Mouse (Mus musculus) kidney, postnatal 25 days (tissue): ENCODE measurements around the gene Faah.
A peak's percentile ranks its signal among the peaks of the same experiment; 100 is the strongest.

Experiments
- DNase-seq, 2 experiments: peaks; one replicate each; pipeline ENCODE4 v3.0.0; 2021; ENCODE audit warnings: mixed read lengths in 2 of 2

The Faah gene

DNA sequence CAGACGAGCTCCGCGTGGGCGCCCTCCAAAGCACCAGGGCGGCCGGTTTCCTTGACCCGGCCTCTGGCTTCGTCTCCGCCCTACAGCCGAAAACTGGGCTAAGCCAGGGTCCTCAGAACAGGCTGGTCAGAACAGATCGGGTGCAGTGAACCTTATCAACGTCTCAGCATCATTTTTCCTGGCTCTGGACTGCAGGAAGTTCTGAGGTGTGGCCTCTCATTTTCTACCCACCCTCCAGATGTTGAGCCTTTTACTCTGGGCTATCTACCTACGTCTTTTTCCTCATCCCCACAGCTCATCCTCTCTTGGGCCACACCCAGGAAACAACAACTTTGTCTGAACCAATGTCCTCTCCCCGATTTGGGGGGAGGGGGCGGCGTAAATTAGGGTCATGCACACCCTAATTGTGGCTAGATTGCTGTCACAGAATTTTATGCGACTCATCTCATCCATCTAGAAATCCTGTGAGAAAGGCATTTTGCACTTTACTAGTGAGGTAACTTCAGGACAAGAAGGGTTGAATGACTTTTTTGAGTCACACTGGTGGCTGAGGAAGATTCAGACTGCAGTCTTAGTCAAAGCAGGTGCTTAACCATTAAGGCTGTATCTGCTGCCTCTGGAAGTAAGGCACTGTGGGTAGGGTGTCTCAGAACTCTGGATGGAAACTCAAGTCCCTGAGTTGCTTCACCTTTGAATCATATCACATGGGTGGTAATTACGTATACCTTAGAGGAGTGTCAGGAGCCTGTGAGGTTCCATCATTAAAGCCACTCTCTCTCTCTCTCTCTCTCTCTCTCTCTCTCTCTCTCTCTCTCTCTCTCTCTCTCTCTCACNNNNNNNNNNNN lies at the start of gene Faah:
Gene Faah, minus strand, starts transcription at position 25 of the 845 bp plus-strand sequence.
- DNase-seq: no peak

DNA sequence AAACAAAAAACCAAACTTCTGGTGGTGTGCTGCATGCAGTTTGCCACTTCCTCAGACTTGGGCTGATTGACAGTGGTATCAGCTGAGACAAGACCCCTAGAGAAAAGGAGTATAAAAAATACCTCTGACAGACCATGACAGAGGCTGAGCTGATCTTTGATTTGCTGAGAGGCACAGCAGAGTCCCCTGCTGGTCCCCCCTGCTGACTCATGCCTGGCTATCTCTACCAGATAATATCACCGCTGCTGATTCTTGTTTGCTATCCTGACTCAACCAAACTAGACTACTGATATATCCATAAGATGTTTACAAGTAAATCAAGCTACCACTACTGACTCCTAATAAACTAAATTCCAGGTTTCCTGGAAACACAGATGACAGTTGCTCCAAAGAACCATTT lies 46.1 kb upstream of the Faah start:
- DNase-seq: no peak

DNA sequence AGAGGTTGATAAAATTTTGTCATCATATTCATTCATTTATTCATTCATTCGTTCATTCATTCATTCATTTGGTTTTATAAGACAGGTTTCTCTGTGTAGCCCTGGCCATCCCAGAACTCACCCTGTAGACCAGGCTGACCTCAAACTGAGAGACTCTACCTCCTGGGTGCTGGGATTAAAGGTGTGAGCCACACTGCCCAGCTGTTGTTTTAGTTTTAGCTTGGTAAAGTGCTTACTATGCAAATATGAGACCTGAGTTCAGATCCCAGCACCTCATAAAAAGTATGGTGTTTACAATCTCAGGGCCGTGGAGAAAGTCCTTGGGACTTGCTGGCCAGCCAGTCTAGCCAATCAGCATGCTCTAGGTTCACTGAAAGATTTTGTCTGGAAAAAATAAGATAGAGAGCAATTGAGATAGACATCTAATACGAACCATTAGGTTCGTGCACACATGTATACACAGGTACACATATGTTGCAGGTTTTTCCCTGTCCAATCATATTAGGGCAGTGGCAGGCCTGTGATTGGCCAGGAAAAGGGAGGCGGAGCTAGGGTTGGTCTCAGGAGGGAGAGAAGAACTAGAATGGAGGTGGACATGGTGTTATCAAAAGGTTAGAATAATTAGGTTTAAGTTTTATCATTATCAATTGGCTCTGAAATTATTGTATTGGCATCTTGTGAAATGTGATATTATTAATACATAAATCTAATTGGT lies 41.4 kb upstream of the Faah start:
- DNase-seq: no peak

DNA sequence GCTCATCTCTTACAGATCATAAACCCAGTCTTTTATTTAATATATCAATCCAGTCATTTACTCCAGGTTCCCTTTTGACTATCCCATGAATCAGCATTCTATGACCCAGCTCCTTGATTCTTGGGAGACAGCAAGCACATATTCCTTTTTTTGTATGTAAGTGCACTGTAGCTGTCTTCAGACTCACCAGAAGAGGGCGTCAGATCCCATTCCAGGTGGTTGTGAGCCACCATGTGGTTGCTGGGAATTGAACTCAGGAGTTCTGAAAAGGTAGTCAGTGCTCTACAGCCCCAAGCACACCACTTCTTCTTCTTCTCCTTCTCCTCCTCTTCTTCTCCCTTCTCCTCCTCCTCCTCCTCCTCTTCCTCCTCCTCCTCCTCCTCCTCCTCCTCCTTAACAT lies 39.8 kb upstream of the Faah start:
- DNase-seq: no peak

DNA sequence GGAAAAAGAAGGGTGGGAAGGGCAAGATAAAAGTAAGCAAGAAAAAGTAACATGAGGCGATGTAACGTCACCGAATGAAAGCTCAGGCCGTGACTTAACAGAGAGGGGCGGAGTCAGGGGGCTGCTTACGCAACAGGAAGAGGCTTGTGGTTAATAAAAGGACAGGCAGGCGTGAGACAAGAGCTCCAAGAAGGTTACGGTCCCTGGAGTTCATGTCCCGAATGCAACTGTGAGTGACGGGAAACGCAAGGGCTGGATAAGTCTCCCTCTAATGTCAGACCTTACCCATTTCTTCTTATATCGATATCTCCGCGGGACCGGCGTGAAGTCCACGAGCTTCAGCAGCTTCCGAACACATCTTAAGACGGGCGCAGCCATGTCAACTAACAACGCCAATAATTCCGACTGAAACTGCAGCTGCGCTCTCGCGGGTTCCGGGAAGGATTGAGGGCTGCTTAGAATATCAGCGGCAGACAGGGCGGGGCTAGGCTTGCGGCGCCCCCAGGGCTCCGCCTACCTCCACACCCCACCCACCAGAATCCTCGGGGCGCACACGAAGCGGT lies 35.8 kb upstream of the Faah start, which contains the start of gene Nsun4:
Gene Nsun4, minus strand, starts transcription at position 478 of the 563 bp plus-strand sequence.
- peak; percentile 93 to 95 for DNase-seq

DNA sequence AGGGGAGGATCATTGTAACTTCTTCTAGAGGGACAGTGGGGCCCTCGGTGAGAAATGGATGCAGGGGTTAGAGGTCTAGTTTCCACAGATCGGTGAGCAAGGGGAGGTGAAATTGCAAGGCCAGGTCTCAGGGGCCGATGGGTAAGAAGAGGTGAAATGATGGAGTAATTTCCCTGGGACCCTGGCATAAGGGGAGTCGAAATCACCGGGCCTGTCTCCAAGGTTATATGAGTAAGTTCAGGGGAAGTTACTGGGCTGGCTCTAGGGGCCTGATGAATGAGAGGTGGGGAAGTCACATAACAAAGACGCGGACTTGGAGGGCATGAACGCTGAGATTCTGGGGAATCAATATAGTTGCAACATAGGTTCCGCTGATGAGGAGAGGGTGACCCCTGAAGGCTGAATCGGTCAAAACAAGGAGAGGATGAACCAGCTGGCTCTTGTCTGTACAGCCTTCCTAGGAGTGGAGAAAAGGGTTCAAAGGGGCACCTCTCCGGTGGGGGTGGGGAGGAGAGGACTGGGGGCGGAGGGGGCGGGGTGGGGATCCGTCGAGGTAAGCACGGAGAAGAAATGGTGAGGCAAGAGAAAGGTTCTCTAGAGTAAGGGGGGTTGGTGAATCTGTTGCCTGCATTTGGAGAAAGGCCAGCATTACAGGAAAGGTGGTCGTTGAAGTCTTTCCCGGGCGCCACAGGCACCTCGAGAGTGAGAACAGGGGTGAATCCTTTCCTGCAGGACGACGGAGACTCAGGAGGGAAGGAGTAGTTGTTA lies 35.0 kb upstream of the Faah start:
- DNase-seq: peak; percentile 67 to 83

DNA sequence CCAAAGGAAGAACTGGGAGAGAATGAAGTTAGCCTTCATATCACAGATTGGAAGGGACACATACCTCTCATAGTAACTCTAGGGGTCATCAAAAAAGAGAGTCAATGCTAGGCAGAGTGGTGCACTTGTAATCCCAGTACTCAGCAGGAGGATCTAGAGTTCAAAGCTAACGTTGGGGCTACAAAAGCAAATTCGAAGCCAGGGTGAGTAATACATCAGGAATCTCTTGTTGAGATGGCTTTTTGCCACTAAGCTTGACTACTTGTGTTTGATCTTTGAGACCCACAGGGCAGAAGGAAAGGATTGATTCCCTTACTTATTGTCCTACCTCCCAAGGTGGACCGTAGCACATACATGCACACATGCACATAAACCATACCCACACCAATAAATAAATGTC lies 31.5 kb upstream of the Faah start:
- DNase-seq: no peak

DNA sequence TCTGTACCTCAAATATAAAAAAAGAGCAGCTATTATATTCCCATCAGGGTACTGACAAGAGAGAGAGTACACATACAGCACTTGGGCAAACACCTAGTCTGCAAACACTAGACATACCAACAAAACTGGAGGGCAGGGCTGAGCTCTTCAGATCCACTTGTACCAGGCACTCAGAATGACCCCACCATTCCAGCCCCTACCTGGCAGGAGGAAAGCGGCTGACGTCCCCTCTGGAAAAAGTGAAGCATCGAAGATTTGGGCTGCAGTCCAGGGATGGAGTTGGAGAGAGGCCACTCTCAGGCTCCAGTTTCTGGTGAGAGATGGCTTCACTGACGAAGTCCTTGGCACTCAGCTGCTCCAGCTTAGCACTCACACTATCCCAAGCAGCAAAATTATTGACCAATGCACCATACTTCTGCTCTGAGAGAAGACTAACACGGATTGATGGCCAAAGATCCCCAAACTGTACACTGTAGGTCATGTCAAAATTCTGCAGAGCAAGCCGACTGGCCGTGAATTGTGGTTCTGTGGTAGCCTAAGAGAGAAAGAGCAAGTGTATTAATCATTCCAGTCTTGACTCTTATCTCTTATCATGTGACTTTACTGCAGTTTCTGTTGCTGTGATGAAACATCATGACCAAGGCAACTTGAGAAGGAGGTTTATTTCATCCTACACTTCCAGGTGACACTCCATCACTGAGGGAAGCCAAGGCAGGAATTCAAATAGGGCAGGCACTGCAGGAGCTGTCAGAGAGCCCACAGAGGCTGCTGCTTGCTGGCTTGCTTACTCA lies 30.6 kb upstream of the Faah start:
- no peak for DNase-seq

DNA sequence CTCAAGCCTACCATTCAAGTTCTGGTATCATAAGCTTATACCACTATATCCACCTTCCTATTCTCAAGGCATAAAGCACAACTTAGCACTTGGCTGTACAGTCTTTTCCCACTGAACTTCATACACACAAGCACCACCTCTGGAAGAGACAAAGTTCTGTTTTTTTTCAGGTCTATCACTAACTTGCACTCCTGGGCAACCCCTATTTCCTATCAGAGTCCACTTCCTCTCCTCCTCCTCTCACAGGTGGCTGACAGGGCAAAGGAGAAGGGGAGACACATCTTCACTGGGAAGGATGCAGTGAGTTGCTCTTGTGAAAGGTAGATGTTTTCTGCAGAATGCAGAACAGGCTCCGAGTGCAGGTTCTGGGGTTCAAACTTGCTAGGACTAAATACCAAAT lies 30.0 kb upstream of the Faah start:
- no peak for DNase-seq

DNA sequence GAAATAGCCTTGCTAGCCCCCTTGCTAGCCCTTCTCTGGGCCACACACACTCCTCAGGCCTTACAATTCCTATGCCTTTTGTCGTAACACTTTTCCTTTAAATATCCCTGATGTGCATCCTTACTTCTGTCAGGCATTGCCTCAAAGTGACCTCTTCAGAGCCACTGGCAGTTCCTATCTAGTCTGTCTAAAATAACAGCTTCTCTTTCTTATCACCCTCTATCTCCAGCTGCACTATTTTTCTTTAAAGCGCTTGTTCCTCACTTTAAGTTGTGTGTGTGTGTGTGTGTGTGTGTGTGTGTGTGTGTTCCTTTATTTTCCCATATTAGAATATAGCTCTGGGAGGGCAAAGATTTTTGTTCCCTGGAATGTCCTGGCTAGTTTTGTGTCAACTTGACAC lies 28.9 kb upstream of the Faah start:
- DNase-seq: no peak

DNA sequence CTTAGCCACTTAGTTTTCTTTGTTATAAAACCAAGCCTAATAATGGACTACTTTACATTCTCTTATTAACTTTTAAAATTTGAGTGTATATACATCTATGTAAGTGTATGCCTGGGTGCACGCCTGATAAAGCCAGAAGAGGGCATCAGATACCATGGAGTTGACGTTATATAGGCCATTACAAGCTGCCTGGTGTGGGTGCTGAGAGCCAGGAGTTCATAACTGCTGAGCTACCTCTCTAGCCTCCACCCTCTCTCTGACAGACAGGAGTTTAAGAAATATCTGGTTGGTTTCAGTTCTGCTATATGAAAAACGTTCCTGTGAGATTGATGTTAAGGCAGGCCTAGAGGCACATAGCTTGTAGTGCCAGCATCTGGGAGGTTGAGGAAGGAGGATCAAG lies 24.5 kb upstream of the Faah start:
- no peak for DNase-seq

DNA sequence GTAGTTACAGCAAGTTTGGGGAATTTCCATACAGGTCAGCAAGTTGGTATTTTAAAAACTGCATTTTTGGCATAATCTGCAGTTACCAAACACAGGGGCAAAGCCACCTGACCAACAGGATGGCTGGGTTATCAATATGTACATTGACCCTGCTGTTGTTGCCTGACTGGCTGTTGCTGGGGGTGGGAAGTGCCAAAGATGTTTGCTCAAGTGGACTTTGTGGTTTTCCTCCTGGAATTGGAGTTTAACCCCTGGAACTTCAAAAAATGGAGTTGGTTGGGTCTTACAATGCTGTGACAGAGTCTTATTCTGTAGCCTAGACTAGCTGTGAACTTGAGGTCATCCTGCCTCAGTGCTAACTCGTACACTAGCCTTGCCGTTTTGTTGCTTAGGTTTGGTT lies 22.7 kb upstream of the Faah start:
- no peak for DNase-seq

DNA sequence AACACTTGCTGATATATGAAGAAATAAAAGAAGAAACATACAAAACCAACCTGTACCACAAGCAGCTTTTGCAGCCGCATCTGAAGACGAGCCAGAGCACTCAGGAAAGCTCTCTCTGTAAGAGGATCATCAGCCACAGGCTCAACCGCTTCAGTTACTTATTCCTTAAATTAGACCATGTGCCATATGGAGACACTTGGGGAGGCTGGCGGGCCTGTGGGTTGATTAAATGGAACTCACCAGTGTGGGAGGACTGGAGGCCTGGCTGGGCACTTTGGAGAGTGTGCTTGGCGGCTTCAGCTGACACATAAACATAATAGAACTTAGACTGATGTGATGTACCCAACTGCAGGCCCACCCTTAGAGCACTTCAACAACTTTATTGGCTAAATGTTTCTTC lies 15.6 kb upstream of the Faah start:
- no peak for DNase-seq

DNA sequence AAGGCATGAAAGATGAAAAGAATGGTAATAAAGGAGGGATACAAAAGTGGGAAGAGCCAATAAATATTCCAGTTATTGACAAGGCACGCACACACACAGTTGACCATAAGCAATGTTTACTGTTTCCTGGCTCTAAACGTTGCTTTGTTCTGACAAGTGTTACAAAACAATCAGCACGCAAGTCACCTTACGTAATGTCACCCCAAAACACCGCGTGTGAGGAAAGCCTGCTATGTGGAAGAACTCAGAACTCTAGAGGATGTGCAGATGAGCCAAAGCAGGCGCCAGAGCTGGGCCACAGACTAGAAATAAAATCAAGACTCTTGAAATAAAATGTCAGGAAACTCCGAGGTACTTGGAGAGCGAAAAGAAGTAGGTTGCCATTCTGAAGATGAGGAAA lies 15.2 kb upstream of the Faah start:
- DNase-seq: no peak

DNA sequence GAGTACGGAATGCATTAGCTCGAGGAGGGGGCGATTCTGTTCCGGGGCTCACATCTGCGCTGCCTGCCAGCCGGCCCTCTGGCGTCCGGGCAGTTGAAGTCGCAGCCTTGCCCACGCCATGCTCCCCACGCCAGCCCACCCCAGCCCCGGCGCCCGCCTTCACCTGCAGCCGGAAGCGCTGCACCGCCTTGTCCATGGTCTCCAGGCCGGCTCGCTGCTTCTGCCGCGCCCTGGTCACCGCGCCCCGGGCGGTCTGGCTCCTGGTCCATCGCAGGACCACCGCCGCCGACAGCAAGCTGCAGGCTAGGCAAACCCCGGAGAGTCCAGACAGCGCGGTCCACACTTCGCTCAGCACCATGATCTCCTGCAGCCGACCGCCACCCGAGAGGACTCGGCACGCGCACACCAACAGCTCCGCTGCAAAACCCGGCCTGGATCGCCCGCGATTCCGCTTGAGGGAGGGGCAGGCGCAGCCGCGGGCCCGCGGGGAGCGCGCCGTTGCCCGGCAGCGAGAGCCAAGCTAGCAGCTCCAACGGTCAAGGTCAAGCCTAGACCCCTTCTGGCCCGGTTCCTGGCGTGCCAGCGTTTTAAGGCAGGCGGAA lies 325 bp downstream of the Faah start:
- DNase-seq: peak; percentile 82 to 94

DNA sequence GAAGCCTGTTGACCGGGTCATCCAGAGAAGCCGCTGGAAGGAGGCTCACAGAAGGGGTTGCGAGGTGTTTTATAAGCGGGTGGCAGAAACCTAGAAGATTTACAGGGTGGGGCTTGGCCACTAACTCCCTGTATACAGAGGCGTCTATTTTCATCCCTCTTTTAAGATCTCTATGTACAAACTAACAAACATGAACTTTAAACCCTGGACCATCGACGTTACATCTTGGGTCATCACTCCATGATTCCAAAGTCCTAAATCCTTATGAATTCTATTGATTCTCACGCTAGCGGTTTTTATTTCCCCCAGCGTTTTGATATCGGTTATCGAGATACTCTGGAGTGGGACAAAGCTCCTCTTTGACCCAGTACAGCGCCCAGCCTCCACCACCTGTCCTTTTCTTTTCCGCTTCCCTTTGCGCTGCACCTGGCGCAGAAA lies 845 bp downstream of the Faah start:
- DNase-seq: no peak

DNA sequence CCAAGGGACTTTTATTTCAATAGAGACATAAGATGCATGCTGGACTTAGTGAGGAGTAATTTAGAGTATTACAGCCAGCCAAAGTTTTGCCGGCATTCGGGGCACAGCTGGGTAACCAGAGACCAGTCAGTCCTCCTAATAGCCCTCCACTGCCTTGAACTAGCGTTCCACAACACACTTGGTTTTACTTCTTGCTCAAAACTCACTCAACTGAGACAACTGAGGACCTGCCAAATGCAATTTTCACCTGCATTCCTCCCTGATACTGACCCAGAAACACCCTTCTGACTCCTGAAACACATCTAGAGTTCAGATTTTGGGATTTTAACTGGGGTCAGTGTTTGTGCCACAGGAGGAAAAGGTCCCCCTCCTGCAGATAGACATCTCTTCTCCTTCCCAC lies 1.3 kb downstream of the Faah start:
- peak in 1 of 2 experiments; percentile 38 for DNase-seq

DNA sequence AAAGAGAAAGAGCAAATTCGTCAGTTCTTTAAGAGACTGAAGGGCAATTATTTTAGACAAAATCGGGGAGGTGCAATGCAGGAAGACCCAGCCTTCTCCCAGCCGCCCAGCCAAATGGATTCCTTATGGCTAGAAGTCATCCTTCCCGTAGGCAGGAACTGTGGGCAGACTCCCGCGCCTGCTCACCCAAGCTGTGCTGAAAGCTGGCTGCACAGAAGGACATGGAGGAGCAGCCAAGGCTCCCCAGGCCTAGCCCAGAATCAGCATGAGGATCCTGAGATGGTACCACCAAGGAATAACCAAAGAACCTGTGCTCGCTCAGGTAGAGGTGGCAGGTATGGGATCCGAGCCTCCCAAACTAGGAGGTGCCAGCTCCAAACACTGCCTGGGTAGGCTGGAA lies 1.7 kb downstream of the Faah start:
- no peak for DNase-seq

DNA sequence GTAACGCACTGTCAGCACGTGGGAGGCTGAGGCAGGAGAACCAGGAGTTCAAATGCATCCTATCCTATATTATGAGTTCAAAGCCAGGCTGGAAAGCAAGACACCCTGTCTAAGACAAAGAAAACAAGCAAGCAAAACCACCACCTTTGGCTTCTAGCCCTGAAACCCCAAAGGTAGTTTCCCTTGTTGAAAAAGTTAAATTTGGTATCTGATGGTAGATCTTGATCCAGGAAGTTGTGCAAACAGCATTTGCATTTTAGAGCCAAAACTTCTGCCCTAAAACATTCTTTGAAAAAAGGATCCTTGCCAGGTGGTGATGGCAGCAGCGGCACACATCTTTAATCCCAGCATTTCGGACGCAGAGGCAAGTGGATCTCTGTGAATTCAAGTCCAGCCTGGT lies 2.2 kb downstream of the Faah start:
- DNase-seq: no peak

DNA sequence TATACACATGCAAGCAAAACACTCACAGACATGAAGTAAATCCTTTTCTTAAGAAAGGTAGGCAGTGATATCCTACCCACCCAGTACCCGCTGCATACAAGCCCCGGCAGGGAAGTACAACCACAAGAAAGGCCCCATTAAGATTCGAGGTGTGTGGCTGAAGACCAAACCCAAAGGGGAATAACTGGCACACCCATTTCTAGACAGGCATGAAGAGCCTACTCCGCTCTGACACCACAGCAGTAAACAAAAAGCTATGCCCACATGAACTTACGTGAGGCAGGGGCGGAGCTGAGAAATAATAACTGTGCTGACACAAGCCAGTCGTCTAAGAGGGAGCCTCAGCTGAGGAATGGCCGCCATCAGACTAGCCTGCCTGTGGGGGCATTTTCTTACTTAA lies 7.5 kb downstream of the Faah start:
- DNase-seq: no peak

DNA sequence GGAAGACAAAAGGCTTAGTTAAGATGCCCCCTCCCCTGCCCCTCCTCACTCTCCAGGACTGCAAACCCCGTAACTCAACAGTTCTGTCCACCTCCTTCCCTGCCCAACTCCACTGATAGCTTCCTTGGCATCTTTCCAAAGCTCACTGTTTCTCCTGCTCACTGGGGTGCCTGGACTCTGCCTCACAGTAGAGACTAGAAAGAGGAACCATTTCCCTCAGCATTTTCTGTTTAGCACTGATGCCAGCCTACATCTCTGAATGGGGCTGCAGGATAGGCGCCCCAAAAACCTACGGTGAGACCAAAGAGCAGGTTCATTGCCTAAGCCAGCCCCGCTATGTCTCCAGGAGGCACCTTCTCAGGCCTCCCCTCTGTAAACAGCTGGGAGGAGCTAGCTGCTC lies 16.5 kb downstream of the Faah start:
- no peak for DNase-seq

DNA sequence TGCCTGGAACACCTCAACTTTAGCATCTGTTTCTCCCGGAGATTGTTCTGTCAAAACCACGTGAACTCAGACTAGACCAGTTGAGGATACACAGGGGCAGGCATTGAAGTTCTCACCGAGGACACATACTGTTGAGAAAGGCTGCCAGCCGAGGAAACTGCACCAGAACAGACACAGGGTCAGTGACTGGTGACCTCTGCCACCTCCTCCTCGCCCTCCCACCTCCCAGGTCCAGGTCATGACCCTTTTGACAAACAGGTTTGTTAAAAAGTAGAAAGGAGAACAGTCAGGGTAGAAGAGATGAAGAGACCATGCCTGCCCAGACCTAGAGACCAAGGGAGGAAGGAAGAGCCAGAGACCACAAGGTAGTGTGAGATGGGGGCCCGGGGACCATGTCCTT lies 17.1 kb downstream of the Faah start:
- no peak for DNase-seq
